8 mouse cellular contexts compared by ENCODE assay signal in genomic region chr3:123267741-123268201, GRCm38 (mm10). TPM values are rescaled to one million over a fixed set of nuclear protein-coding genes. Genes with fewer than 3 reads are reported as not detected.
DNase-seq lines count a peak whose midpoint lies in the region; ATAC-seq and TF ChIP-seq lines count a peak whose summit lies in the region.

No protein-coding gene starts in this region.

- peak; percentile 49 for DNase-seq in MN1 (ENCODE audit: low spot score)
- DNase-seq in cerebellum, adult 9-10 months: peak; percentile 51
- peak; percentile 17 to 73 for DNase-seq in frontal cortex, adult 2 months (ENCODE audit: extremely low spot score in 1 of 2, low spot score in 1 of 2)
- peak; percentile 46 to 48 for DNase-seq in layer of hippocampus, adult 8-10 months (ENCODE audit: low spot score in 2 of 2)
- DNase-seq in lung, embryonic 14.5 days: peak; percentile 76
- DNase-seq in thymus, postnatal 4 days: peak; percentile 57

- H3K9ac ChIP-seq in lung, embryonic 14.5 days: peak overlapping the region; percentile 75

- H3K4me3 ChIP-seq in lung, embryonic 14.5 days (ENCODE audit: low read depth, low read length): peak overlapping the region; percentile 76
- H3K4me3 ChIP-seq in olfactory bulb, adult 2 months (ENCODE audit: insufficient read depth, low read depth, low read length): peak overlapping the region; percentile 87

- no peaks in the 10 kb centered on the region; the same call in 1 of the 2 replicates for H3K4me1 ChIP-seq in lung, embryonic 14.5 days (ENCODE audit: insufficient read depth)
- peaks cover 4% of the 10 kb centered on the region; the same call in 1 of the 2 replicates for H3K4me1 ChIP-seq in olfactory bulb, adult 2 months (ENCODE audit: control insufficient read depth, insufficient read depth, low read length)

- H3K4me2 ChIP-seq in lung, embryonic 14.5 days: peak overlapping the region; percentile 80

- no peak for TF ChIP-seq CTCF in lung, embryonic 14.5 days (IDR thresholded peaks at IDR 0.05; ENCODE audit: low read depth)
- TF ChIP-seq CTCF in olfactory bulb, adult 2 months (IDR thresholded peaks at IDR 0.05; ENCODE audit: insufficient read depth, low read depth, low read length): no peak

- WGBS in lung, embryonic 14.5 days: under 1% methylated on average over 24 of the region's 25 CpGs
- under 1% methylated on average over 25 of the region's 25 CpGs for WGBS in olfactory bulb, adult 2 months

- no peak for TF ChIP-seq POLR2A in olfactory bulb, adult 2 months (IDR thresholded peaks at IDR 0.05; ENCODE audit: insufficient read depth, low read depth, low read length)

- ATAC-seq in hematopoietic stem cell, adult 5-6 weeks (replicated peaks in 1 of 2; ENCODE audit: insufficient read depth in 1 of 2, low FRiP score in 2 of 2, low TSS enrichment in 1 of 2, low read depth in 1 of 2, poor library complexity in 2 of 2, severe bottlenecking in 2 of 2): peak; percentile 57 to 59
- peak; percentile 79 for ATAC-seq in lung, embryonic 14.5 days (ENCODE audit: insufficient read depth)

- H3K36me3 ChIP-seq in lung, embryonic 14.5 days (ENCODE audit: insufficient read depth): peaks cover 28% of the 10 kb centered on the region

- no peaks in the 10 kb centered on the region for H3K27me3 ChIP-seq in lung, embryonic 14.5 days (ENCODE audit: insufficient read depth, low read length)

- H3K9me3 ChIP-seq in lung, embryonic 14.5 days (ENCODE audit: low read depth, low read length): no peaks in the 10 kb centered on the region

- H3K27ac ChIP-seq in lung, embryonic 14.5 days (ENCODE audit: low read depth): peak overlapping the region; percentile 78; the same call in 1 of the 2 replicates
- H3K27ac ChIP-seq in olfactory bulb, adult 2 months (ENCODE audit: insufficient read depth, low read depth, low read length): no peak overlapping the region

RNA-seq across cellular contexts. Expression of gene Sec24d, which starts 0.5 kb away (rescaled TPM):
- 8.4 and 10.4 TPM in 2 replicates for polyA plus RNA-seq in frontal cortex, adult 2 months (2012; rRNA removed)
- 19.0 and 22.5 TPM in 2 replicates for total RNA-seq in hematopoietic stem cell, adult 5-6 weeks (2017)
- total RNA-seq in layer of hippocampus, adult 8-10 months (2022): 10 to 100 TPM; 21.0 to 29.2 (median 27.2) TPM
- polyA plus RNA-seq in lung, embryonic 14.5 days (2014; fragmentation: Nextera tagmentation; extraction: Ambion mirVana): 66.1 and 78.9 TPM in 2 replicates
- not detected in 2 replicates for polyA plus RNA-seq in olfactory bulb, adult 2 months (2012; ENCODE audit: insufficient read depth, insufficient read length, low replicate concordance, missing spikeins)

RNA-seq across cellular contexts. Expression of gene Synpo2, which starts 31.8 kb away (rescaled TPM):
- polyA plus RNA-seq in frontal cortex, adult 2 months (2012; rRNA removed): 3.5 and 4.6 TPM in 2 replicates
- total RNA-seq in hematopoietic stem cell, adult 5-6 weeks (2017): 4.1 and 6.6 TPM in 2 replicates
- 1 to 10 TPM; 4.5 to 6.0 (median 5.7) TPM for total RNA-seq in layer of hippocampus, adult 8-10 months (2022)
- polyA plus RNA-seq in lung, embryonic 14.5 days (2014; fragmentation: Nextera tagmentation; extraction: Ambion mirVana): 13.2 TPM in 2 replicates
- not detected in 2 replicates for polyA plus RNA-seq in olfactory bulb, adult 2 months (2012; ENCODE audit: insufficient read depth, insufficient read length, low replicate concordance, missing spikeins)
